Mouse (Mus musculus): ENCODE measurements around the gene Prkci.

DNA sequence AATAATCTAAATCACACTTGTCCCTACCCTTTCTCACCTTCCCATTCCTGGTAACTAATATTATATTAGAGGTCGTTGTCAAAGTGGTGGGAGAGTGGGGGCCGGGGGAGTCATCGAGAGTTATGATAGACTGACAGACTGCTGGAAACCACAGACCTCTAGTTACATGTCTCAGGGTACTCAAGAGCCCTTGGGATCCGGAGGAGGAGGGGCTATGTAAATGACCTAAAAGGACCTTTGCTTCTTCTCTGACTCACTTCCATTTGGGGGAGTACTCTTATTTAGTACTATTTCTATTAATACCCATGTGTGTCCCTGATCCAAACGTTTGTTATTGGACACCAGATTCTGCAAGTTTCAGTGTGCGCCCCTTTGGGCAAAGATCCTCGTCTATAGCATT is 94.4 kb downstream of the Prkci start:
- TF ChIP-seq CTCF (IDR thresholded peaks at IDR 0.05; ENCODE audit: extremely low read depth, insufficient read depth, low read length) (no peak), POLR2A (IDR thresholded peaks at IDR 0.05; ENCODE audit: extremely low read depth, insufficient read depth, low read length) (no peak)
